Mouse (Mus musculus): Measurements from ENCODE around the gene Lmbrd2. TPM values are rescaled to one million over a fixed set of nuclear protein-coding genes. Genes with fewer than 3 reads are reported as not detected.

The Lmbrd2 gene
- polyA plus RNA-seq, 1 experiment = 4.7 TPM

- no peaks in the 10 kb centered on the region for H3K27me3 ChIP-seq (ENCODE audit: control insufficient read depth, insufficient read depth, insufficient read length)
- peaks cover 49% of the 10 kb centered on the region for H3K79me2 ChIP-seq (ENCODE audit: control insufficient read depth, insufficient read depth)
- H3K36me3 ChIP-seq (ENCODE audit: control insufficient read depth, insufficient read depth) = peaks cover 54% of the 10 kb centered on the region
- H3K4me3 ChIP-seq = no peak overlapping the region
- no peak overlapping the region for H3K4me2 ChIP-seq (ENCODE audit: low read depth)
- no peak overlapping the region for H3ac ChIP-seq (ENCODE audit: control insufficient read depth, insufficient read length)
- TF ChIP-seq MYOG (IDR thresholded peaks at IDR 0.05; ENCODE audit: control insufficient read depth in 1 of 3, insufficient read depth in 1 of 3, insufficient read length in 2 of 3, low read depth in 2 of 3) (no peak), TCF12 (IDR thresholded peaks at IDR 0.05; ENCODE audit: insufficient read depth, poor library complexity, severe bottlenecking) (no peak), POLR2AphosphoS2 (IDR thresholded peaks at IDR 0.05; ENCODE audit: insufficient read length, low read depth) (no peak), E2F4 (IDR thresholded peaks at IDR 0.05; ENCODE audit: insufficient read depth) (no peak), CEBPB (IDR thresholded peaks at IDR 0.05; ENCODE audit: insufficient read depth, poor library complexity, severe bottlenecking) (no peak), TCF3 (IDR thresholded peaks at IDR 0.05; ENCODE audit: insufficient read length, low read depth) (no peak), REST (IDR thresholded peaks at IDR 0.05; ENCODE audit: insufficient read depth, insufficient read length) (no peak), POLR2A (IDR thresholded peaks at IDR 0.05; ENCODE audit: insufficient read length, low read depth) (no peak), MAX (IDR thresholded peaks at IDR 0.05; ENCODE audit: low read depth) (no peak), USF1 (IDR thresholded peaks at IDR 0.05; ENCODE audit: low read depth) (no peak)
Measured at GRCm38 (mm10) chr15:9130772-9131498, 9.4 kb upstream of the Lmbrd2 start.

- Histone ChIP-seq H3K4me2 (ENCODE audit: low read depth) (no peak overlapping the region), H3K36me3 (ENCODE audit: control insufficient read depth, insufficient read depth) (peaks cover 53% of the 10 kb centered on the region), H3K79me2 (ENCODE audit: control insufficient read depth, insufficient read depth) (peaks cover 55% of the 10 kb centered on the region)
Measured at GRCm38 (mm10) chr15:9131499-9131888, 8.9 kb upstream of the Lmbrd2 start.

GRCm38 (mm10) chr15:9132693-9133443 lies 7.5 kb upstream of the Lmbrd2 start:
- no peaks in the 10 kb centered on the region for H3K27me3 ChIP-seq (ENCODE audit: control insufficient read depth, insufficient read depth, insufficient read length)
- H3K79me2 ChIP-seq (ENCODE audit: control insufficient read depth, insufficient read depth) = peaks cover 69% of the 10 kb centered on the region
- H3K4me3 ChIP-seq = no peak overlapping the region
- H3K36me3 ChIP-seq (ENCODE audit: control insufficient read depth, insufficient read depth) = peaks cover 58% of the 10 kb centered on the region
- H3K4me2 ChIP-seq (ENCODE audit: low read depth) = no peak overlapping the region
- TF ChIP-seq CEBPB (IDR thresholded peaks at IDR 0.05; ENCODE audit: insufficient read depth, poor library complexity, severe bottlenecking) (no peak), MYOD1 (IDR thresholded peaks at IDR 0.05; ENCODE audit: control insufficient read depth in 1 of 3, insufficient read length in 2 of 3, low read depth in 2 of 3) (no peak), POLR2A (IDR thresholded peaks at IDR 0.05; ENCODE audit: insufficient read length, low read depth) (no peak), E2F4 (IDR thresholded peaks at IDR 0.05; ENCODE audit: insufficient read depth) (no peak), POLR2AphosphoS2 (IDR thresholded peaks at IDR 0.05; ENCODE audit: insufficient read length, low read depth) (no peak), REST (IDR thresholded peaks at IDR 0.05; ENCODE audit: insufficient read depth, insufficient read length) (no peak), SRF (IDR thresholded peaks at IDR 0.05; ENCODE audit: control insufficient read depth, insufficient read length, low read depth) (no peak), TCF3 (IDR thresholded peaks at IDR 0.05; ENCODE audit: insufficient read length, low read depth) (no peak), USF1 (IDR thresholded peaks at IDR 0.05; ENCODE audit: low read depth) (no peak), MAX (IDR thresholded peaks at IDR 0.05; ENCODE audit: low read depth) (no peak), MYOG (IDR thresholded peaks at IDR 0.05; ENCODE audit: control insufficient read depth in 1 of 3, insufficient read depth in 1 of 3, insufficient read length in 2 of 3, low read depth in 2 of 3) (no peak), TCF12 (IDR thresholded peaks at IDR 0.05; ENCODE audit: insufficient read depth, poor library complexity, severe bottlenecking) (no peak)
- H3ac ChIP-seq (ENCODE audit: control insufficient read depth, insufficient read length) = no peak overlapping the region

More at GRCm38 (mm10) chr15:9131499-9131888, 8.9 kb upstream of the Lmbrd2 start:
- H3K27me3 ChIP-seq (ENCODE audit: control insufficient read depth, insufficient read depth, insufficient read length) = no peaks in the 10 kb centered on the region
- TF ChIP-seq MYOD1 (IDR thresholded peaks at IDR 0.05; ENCODE audit: control insufficient read depth in 1 of 3, insufficient read length in 2 of 3, low read depth in 2 of 3) (no peak), REST (IDR thresholded peaks at IDR 0.05; ENCODE audit: insufficient read depth, insufficient read length) (no peak), MAX (IDR thresholded peaks at IDR 0.05; ENCODE audit: low read depth) (no peak), TCF12 (IDR thresholded peaks at IDR 0.05; ENCODE audit: insufficient read depth, poor library complexity, severe bottlenecking) (no peak), TCF3 (IDR thresholded peaks at IDR 0.05; ENCODE audit: insufficient read length, low read depth) (no peak), POLR2AphosphoS2 (IDR thresholded peaks at IDR 0.05; ENCODE audit: insufficient read length, low read depth) (no peak), SRF (IDR thresholded peaks at IDR 0.05; ENCODE audit: control insufficient read depth, insufficient read length, low read depth) (no peak), USF1 (IDR thresholded peaks at IDR 0.05; ENCODE audit: low read depth) (no peak), POLR2A (IDR thresholded peaks at IDR 0.05; ENCODE audit: insufficient read length, low read depth) (no peak), CEBPB (IDR thresholded peaks at IDR 0.05; ENCODE audit: insufficient read depth, poor library complexity, severe bottlenecking) (no peak), MYOG (IDR thresholded peaks at IDR 0.05; ENCODE audit: control insufficient read depth in 1 of 3, insufficient read depth in 1 of 3, insufficient read length in 2 of 3, low read depth in 2 of 3) (no peak), E2F4 (IDR thresholded peaks at IDR 0.05; ENCODE audit: insufficient read depth) (no peak)
- H3K4me3 ChIP-seq = no peak overlapping the region
- no peak overlapping the region for H3ac ChIP-seq (ENCODE audit: control insufficient read depth, insufficient read length)

DNA sequence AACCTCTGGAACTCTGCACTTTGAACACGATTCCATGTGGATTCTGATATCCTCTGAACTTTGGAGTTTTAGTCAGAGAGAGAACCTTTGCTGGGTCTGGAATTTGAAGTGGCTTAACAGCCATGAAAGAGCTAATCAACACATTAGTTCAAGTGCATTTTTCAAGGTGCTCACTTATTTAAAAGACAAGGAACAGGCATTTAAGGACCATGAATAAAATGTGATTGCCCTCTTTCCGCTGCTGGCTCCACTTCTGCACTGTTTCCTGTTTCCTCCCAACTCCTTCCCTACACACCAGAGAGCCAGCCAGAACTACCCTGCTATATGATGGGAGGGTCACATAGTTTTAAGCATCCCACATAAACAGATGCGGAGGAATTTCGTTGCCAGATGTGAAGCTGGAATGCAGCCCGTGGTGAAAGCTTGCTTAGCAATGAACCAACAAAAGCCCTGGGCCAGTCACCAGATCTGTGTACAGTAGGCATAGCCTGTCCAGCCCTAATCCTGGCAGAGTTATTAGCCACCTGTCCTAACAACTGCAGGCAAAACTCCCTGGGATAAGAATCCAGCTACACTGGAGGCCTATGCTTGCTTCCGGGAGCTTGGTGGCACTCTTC lies 5.4 kb upstream of the Lmbrd2 start:
- H3K4me3 ChIP-seq = no peak overlapping the region
- no peaks in the 10 kb centered on the region for H3K27me3 ChIP-seq (ENCODE audit: control insufficient read depth, insufficient read depth, insufficient read length)
- H3K36me3 ChIP-seq (ENCODE audit: control insufficient read depth, insufficient read depth) = peaks cover 56% of the 10 kb centered on the region
- H3K4me2 ChIP-seq (ENCODE audit: low read depth) = peak overlapping the region; percentile 7
- H3K79me2 ChIP-seq (ENCODE audit: control insufficient read depth, insufficient read depth) = peaks cover 83% of the 10 kb centered on the region
- TF ChIP-seq POLR2AphosphoS2 (IDR thresholded peaks at IDR 0.05; ENCODE audit: insufficient read length, low read depth) (no peak), TCF12 (IDR thresholded peaks at IDR 0.05; ENCODE audit: insufficient read depth, poor library complexity, severe bottlenecking) (peak; percentile 76), TCF3 (IDR thresholded peaks at IDR 0.05; ENCODE audit: insufficient read length, low read depth) (peak; percentile 65), MYOD1 (IDR thresholded peaks at IDR 0.05; ENCODE audit: control insufficient read depth in 1 of 3, insufficient read length in 2 of 3, low read depth in 2 of 3) (peak; percentile 67 to 87 (median 86)), SRF (IDR thresholded peaks at IDR 0.05; ENCODE audit: control insufficient read depth, insufficient read length, low read depth) (no peak), MYOG (IDR thresholded peaks at IDR 0.05; ENCODE audit: control insufficient read depth in 1 of 3, insufficient read depth in 1 of 3, insufficient read length in 2 of 3, low read depth in 2 of 3) (peak; percentile 45 to 90 (median 88)), USF1 (IDR thresholded peaks at IDR 0.05; ENCODE audit: low read depth) (no peak)
- no peak overlapping the region for H3ac ChIP-seq (ENCODE audit: control insufficient read depth, insufficient read length)
